Mouse (Mus musculus) retina, postnatal 1 day (tissue): ENCODE data around the gene Mmachc.
"Not testable (repeated sequence)": the region's sequence is repeated elsewhere in the genome, so short reads cannot be mapped to it uniquely, and the experiment has no call there.

ENCODE experiments used
- DNase-seq: peaks from one replicate; pipeline ENCODE4 v3.0.0-alpha.2; 2012

The Mmachc gene

GRCm38 (mm10) chr4:116689309-116689876, 18.8 kb downstream of the Mmachc start:
- no peak for DNase-seq

GRCm38 (mm10) chr4:116687041-116687440, 21.2 kb downstream of the Mmachc start:
- DNase-seq: no peak

GRCm38 (mm10) chr4:116685402-116686061, 22.7 kb downstream of the Mmachc start, which contains the start of gene Prdx1:
TSS of gene Prdx1 (plus strand) at chr4:116685544.
- peak; percentile 97 for DNase-seq

- DNase-seq: no peak
Measured at GRCm38 (mm10) chr4:116684665-116685064, 23.5 kb downstream of the Mmachc start.

GRCm38 (mm10) chr4:116683957-116684356, 24.2 kb downstream of the Mmachc start:
- DNase-seq: no peak

GRCm38 (mm10) chr4:116680521-116680920, 27.7 kb downstream of the Mmachc start:
- not testable (repeated sequence) for DNase-seq

- no peak for DNase-seq
Measured at GRCm38 (mm10) chr4:116679141-116679540, 29.1 kb downstream of the Mmachc start.

- DNase-seq: no peak
Measured at GRCm38 (mm10) chr4:116677808-116678207, 30.4 kb downstream of the Mmachc start.

- no peak for DNase-seq
Measured at GRCm38 (mm10) chr4:116676027-116676426, 32.2 kb downstream of the Mmachc start.

- not testable (repeated sequence) for DNase-seq
Measured at GRCm38 (mm10) chr4:116674761-116675160, 33.4 kb downstream of the Mmachc start.

GRCm38 (mm10) chr4:116672785-116673184, 35.4 kb downstream of the Mmachc start:
- no peak for DNase-seq

- peak; percentile 25 for DNase-seq
Measured at GRCm38 (mm10) chr4:116669291-116669690, 38.9 kb downstream of the Mmachc start.

GRCm38 (mm10) chr4:116668145-116668544, 40.1 kb downstream of the Mmachc start:
- DNase-seq: no peak

GRCm38 (mm10) chr4:116666625-116667024, 41.6 kb downstream of the Mmachc start:
- DNase-seq: no peak

- no peak for DNase-seq
Measured at GRCm38 (mm10) chr4:116661998-116662397, 46.2 kb downstream of the Mmachc start.

- DNase-seq: no peak
Measured at GRCm38 (mm10) chr4:116660829-116661228, 47.4 kb downstream of the Mmachc start.

GRCm38 (mm10) chr4:116659916-116660315, 48.3 kb downstream of the Mmachc start:
- not testable (repeated sequence) for DNase-seq

GRCm38 (mm10) chr4:116659474-116659873, 48.7 kb downstream of the Mmachc start:
- peak; percentile 13 for DNase-seq

GRCm38 (mm10) chr4:116657971-116658370, 50.2 kb downstream of the Mmachc start:
- no peak for DNase-seq

GRCm38 (mm10) chr4:116655658-116656057, 52.5 kb downstream of the Mmachc start:
- no peak for DNase-seq

- DNase-seq: no peak
Measured at GRCm38 (mm10) chr4:116655100-116655499, 53.1 kb downstream of the Mmachc start.

- DNase-seq: no peak
Measured at GRCm38 (mm10) chr4:116653228-116653627, 55.0 kb downstream of the Mmachc start.
